Mouse (Mus musculus): ENCODE data around the gene Adam22.

Adam22 gene

DNA sequence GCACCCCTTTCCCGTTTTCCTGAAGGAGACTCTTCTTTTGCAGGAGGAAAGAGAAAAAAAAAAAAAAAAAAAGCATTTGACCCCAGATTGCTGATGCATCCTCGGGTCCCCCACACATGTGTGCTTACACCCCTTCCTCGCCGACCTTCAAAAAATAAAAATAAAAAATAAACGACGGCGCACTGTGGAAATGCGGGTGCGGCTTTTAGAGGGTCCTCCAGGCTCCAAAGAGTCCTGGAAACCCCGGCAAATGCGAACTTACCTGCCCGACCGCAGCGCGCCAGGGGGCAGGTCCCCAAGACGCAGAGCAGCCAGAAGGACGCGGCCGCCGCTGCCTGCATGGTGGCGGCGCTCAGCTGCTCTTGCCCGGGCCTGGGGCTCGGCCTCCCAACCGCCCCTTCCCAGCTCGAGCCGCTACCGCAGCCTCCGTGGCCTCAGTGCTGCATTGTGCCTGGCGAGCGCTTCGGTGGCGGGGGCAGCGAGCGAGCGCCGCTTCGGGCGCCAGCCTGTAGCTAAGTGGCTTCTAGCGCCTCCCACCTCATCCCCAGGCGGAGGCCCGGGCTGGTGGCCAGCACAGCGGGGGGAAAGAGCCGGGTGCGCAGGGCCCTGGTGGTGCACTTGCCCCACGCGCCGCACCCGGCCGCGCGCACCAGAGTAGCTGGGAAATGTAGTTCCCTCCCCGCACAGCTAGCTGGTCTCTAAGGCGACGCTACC lies at the start of gene Adam22:
Adam22 (minus strand) TSS at position 547 of the 714 bp plus-strand sequence.
- DNase-seq (ENCODE audit: low spot score in 2 of 2), result peak in 1 of 2 experiments; percentile 23

DNA sequence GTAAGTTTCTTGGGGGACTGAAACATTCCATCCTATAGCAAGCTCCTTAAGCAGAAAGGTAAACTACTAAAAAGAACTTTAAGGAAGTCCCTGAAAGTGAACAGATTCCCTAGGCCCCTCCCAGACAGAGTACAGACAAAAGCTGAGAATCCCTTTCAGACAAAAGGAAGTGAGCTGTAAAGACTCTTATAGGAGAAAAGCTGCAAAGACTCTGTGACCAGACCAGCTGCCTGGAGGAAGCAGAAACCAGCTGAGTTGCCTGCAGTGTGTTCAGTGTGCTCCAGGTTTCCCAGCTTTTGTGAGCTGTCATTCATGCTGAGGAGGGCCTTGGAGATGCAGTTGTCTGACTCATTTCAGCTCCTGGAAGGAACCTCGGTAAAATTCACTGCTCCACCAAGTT lies 49.5 kb upstream of the Adam22 start:
- DNase-seq (ENCODE audit: low spot score in 2 of 2), result no peak

GRCm38 (mm10) chr5:8416683-8417413 lies 48.9 kb upstream of the Adam22 start:
- DNase-seq (ENCODE audit: low spot score in 2 of 2), result no peak

- no peak for DNase-seq (ENCODE audit: low spot score in 2 of 2)
Observed at GRCm38 (mm10) chr5:8408746-8409145, 40.8 kb upstream of the Adam22 start.

- DNase-seq (ENCODE audit: low spot score in 2 of 2), result no peak
Observed at GRCm38 (mm10) chr5:8397587-8398249, 29.8 kb upstream of the Adam22 start.

- no peak for DNase-seq (ENCODE audit: low spot score in 2 of 2)
Observed at GRCm38 (mm10) chr5:8393891-8394583, 26.1 kb upstream of the Adam22 start.

GRCm38 (mm10) chr5:8374297-8374906 lies 6.4 kb upstream of the Adam22 start:
- DNase-seq (ENCODE audit: low spot score in 2 of 2), result no peak

- no peak for DNase-seq (ENCODE audit: low spot score in 2 of 2)
Observed at GRCm38 (mm10) chr5:8373415-8373814, 5.5 kb upstream of the Adam22 start.

GRCm38 (mm10) chr5:8368781-8369180 lies 821 bp upstream of the Adam22 start:
- DNase-seq (ENCODE audit: low spot score in 2 of 2), result no peak

DNA sequence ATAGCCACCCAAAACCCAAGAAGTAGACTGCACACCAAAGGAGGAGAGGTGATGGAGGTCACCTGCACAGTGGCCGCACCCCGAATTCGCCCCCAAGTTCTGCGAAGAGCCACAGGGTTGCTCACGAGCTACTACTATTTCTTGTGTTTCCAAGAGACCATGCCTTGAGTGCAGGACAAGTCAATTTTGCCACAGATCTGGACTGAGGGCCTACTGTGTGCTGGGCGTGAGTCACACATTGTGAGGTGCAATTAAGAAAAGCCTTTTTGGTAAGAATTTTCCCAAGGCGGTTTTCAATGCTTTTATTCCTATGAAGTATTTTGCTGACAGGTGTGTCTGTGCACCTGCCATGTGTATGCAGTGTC lies 350 bp upstream of the Adam22 start:
- DNase-seq (ENCODE audit: low spot score in 2 of 2), result no peak

DNA sequence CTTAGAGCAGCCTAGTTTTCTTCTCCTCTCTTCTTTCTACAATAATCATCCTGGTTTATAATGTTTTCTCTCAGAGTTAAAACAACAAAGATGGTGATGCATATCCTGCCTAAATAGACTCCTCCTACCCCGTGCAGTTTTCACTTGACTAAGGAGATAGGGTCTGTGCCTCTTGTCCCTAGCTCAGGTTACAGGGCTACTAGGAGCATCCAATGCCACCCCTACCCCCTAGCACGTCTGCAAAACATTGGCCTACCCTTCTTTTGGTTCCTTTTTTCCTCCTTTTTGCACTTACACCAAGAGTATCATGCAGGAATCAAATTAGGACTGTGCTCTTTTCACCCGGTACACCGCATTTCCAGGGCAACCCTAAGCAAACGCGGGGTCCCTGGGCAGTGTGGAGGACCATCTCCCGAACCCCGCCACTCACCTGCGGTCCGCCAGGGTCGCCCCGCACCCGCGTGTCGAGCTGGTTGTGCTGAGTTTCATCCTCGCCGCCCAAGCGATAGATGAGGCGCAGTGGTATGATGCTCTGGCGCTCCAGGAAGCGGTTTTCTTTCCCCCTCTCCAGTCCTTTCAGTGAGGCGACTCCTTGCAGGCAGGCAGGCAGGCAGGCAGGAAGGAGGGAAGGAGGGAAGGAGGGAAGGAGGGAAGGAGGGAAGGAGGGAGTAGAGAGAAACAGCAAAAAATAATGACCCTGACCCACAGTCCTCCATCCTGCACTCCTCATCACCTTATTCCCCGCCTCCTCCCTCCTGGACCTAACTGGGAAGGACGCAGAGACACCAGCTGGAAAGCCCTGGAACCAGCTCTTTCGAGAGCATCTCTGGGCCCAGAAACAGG lies 968 bp downstream of the Adam22 start:
- no peak for DNase-seq (ENCODE audit: low spot score in 2 of 2)

DNA sequence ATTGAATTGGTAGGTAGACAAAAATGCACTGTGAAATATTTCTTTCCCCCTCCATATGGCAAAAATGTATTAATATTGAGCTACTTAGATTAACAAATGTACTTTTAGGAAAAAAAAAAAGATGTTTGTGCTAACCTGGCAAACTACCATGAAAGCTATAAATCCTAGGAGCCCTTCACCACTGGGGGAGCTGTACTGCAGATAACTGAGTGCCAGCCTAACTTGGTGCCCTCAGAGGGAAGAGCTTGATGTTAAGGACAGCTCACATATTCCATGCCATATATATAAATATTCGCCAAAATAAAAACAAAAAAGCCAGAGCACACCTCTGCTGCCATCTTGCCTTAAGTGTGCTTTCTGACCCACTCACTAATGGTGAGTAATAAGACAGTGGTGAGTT lies 5.6 kb downstream of the Adam22 start:
- no peak for DNase-seq (ENCODE audit: low spot score in 2 of 2)

DNA sequence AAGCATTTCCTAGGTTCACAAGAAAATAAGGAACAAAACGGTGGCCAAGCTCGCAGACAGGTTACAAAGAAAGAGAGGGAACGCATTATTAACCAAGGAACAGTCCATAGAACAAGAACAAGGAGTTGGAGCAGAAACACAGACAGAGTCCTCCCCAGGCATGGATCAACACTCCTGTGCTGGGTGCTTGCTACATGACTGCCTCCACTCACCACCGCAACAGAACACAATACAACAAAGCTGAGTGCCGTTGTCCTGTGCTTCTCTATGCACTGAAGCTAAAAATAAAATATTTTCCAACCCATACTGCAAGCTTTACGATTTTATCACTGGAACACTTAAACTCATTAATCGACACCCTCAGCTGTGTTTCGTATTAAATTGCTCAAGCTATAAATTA lies 10.3 kb downstream of the Adam22 start:
- DNase-seq (ENCODE audit: low spot score in 2 of 2), result no peak

DNA sequence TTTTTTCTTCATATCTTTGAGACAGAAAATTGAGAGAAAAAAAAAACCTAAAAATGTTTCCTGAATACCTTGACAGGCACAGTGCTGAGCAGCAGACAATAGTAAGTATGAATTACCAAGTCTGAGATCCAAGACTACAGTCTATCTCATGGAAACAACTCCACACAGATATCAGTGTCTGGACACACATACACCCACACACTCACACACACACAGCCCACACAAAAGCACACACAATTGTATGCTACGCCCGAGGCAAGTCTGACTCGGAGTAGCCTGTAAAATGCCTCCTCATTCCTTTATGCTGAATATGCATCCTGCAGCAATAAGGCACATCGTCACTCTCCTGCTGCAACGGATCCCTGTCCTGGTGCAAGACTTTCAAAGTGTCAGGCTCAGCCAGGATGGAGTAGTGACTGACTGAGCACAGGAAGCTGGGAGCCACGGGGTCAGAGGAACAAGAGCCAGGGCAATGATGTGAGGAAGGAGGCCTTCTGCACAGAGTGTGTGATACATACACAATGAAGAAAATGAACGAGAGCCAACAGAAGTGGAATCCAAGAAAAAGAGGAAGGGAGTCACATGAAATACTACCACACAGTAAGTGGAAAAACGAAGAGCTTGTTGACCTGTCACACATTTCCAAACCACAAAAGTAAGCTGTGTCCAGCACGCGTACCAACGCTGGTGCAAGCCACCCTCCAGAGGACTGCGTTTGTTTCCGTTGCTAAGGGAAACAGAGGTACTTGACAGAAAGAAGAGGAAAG lies 10.9 kb downstream of the Adam22 start:
- no peak for DNase-seq (ENCODE audit: low spot score in 2 of 2)

DNA sequence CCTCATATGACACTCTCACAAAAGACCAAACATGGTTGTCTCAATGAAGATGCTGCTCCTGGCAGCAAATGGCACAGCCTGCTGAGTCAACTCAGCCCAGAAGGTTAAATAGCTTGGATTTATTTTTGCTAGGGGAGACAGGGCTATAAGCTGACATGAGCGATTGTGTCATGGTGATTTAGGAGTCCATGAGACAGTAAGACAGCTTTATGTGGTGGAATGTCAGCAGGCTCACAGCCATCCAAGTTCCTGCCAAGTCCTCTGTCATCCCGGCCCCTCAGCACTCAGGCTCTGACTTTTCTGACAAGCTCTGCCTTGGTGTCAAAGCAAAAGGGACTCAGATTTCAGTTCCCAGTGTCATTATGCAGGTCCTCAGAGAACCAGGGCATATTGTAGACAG lies 11.6 kb downstream of the Adam22 start:
- DNase-seq (ENCODE audit: low spot score in 2 of 2), result no peak

DNA sequence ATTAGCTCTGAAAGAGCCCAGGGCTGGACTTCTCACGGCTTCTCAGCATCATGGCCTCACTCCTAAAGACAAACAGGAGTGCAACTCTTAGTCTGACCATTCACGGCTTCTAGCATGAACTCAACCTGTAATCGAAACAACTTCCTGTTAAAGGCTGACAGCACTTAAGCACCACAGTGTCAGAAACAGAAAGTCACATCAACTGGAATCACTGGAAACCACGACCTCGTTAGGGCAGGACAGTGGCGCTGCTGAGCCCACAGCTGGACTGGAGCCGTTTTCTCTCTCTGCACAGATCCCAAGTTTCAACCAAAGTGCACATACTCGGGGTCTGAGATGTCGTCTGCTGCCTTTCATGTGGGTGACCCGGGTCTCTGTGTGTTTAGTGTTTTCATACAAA lies 18.4 kb downstream of the Adam22 start:
- DNase-seq (ENCODE audit: low spot score in 2 of 2), result no peak

DNA sequence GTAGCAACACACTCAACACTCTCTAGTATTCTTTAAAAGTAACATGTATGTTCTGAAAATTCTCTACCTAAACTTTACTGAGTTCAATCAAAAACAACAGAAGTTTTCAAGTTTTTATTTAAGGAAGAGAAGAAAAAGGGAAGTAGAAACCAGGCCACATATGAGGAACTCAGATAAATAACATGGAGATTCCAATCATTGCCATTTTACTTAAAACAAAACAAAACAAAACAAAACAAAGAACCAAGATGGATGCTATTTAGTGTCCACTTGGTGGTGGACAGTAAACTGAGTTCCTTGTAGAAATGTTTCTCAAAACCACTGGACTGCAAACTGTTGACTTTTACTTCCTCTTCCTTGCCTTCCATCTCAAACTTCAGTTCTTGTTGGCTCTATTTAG lies 21.6 kb downstream of the Adam22 start:
- no peak for DNase-seq (ENCODE audit: low spot score in 2 of 2)

DNA sequence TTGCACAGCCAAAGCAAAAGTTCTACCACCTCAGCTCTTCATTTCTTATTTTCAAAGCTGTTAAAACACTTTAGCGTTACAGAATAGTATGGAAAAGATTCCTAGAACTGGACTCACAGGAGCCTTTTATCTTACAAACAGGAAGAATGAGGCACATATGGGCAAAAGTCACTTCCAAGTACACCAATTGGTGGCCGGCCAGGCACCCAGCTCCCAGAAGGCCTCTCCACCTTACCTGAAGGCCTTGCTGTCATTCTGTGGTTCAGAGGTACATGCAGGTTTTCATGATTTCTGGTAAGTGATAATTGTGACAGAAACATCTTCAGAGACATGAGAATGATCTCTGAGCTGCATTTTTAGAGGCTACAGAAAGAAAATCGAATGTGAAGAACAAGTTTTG lies 24.7 kb downstream of the Adam22 start:
- no peak for DNase-seq (ENCODE audit: low spot score in 2 of 2)

- DNase-seq (ENCODE audit: low spot score in 2 of 2), result no peak
Observed at GRCm38 (mm10) chr5:8341676-8342075, 26.3 kb downstream of the Adam22 start.

- no peak for DNase-seq (ENCODE audit: low spot score in 2 of 2)
Observed at GRCm38 (mm10) chr5:8327645-8328269, 40.2 kb downstream of the Adam22 start.

All from spleen, postnatal 4 days (tissue).